Mouse (Mus musculus) cerebellum, adult 2 months (tissue): Measurements from ENCODE around the gene Zfp985. TPM values are rescaled to one million over a fixed set of nuclear protein-coding genes. Genes with fewer than 3 reads are reported as not detected.
"Not testable (repeated sequence)": the region's sequence is repeated elsewhere in the genome, so short reads cannot be mapped to it uniquely, and the experiment has no call there.

Source experiments
- DNase-seq, 2 experiments: peaks; one replicate each; pipeline ENCODE4 v3.0.0; 2021
- H3K27ac ChIP-seq: fragments of 200-500 bp; 2 replicates; pipeline ENCODE4 v1.5.1; 2012; ENCODE audit warnings: low read length, control low read depth, inconsistent platforms; ENCODE audit not compliant: insufficient read depth
- H3K27me3 ChIP-seq: fragments of 200-500 bp; 2 replicates; pipeline ENCODE4 v1.6.1; 2012; ENCODE audit warnings: inconsistent platforms, mild to moderate bottlenecking, low read length, moderate library complexity; ENCODE audit not compliant: control insufficient read depth, insufficient read depth
- H3K4me1 ChIP-seq: fragments of 200-500 bp; 2 replicates; pipeline ENCODE4 v1.6.1; 2011; ENCODE audit warnings: low read length; ENCODE audit not compliant: control insufficient read depth, insufficient read depth
- H3K4me3 ChIP-seq: fragments of 200-500 bp; replicated peaks from 2 replicates; pipeline ENCODE3; 2011; ENCODE audit warnings: mild to moderate bottlenecking, low read depth, low read length, control low read depth; ENCODE audit not compliant: insufficient read depth
- CTCF ChIP-seq: fragments of 200-500 bp; IDR thresholded peaks from 2 replicates; pipeline ENCODE4 v1.5.1; 2011; ENCODE audit warnings: low read depth, mild to moderate bottlenecking, control low read depth, low read length, moderate library complexity, borderline replicate concordance; ENCODE audit not compliant: insufficient read depth
- POLR2A ChIP-seq: fragments of 200-500 bp; IDR thresholded peaks from 2 replicates; pipeline ENCODE4 v1.6.1; 2011; ENCODE audit warnings: low read length, control low read depth, borderline replicate concordance; ENCODE audit not compliant: insufficient read depth
- WGBS: fragments of 180-500 bp; shearing (Covaris S2); methylation state at CpG from one replicate; pipeline ENCODE4 v1.1.7; 2018; 5-methylcytosine and 5-hydroxymethylcytosine counted together
- polyA plus RNA-seq: library from polyadenylated mRNA; depleted of rRNA; stranded (reverse); fragments of >200 nt; gene quantifications from 2 replicates; pipeline ENCODE4 v1.2.3, GENCODE M21; 2012

Zfp985 gene
- polyA plus RNA-seq, 1 experiment: 0.03 TPM

DNA sequence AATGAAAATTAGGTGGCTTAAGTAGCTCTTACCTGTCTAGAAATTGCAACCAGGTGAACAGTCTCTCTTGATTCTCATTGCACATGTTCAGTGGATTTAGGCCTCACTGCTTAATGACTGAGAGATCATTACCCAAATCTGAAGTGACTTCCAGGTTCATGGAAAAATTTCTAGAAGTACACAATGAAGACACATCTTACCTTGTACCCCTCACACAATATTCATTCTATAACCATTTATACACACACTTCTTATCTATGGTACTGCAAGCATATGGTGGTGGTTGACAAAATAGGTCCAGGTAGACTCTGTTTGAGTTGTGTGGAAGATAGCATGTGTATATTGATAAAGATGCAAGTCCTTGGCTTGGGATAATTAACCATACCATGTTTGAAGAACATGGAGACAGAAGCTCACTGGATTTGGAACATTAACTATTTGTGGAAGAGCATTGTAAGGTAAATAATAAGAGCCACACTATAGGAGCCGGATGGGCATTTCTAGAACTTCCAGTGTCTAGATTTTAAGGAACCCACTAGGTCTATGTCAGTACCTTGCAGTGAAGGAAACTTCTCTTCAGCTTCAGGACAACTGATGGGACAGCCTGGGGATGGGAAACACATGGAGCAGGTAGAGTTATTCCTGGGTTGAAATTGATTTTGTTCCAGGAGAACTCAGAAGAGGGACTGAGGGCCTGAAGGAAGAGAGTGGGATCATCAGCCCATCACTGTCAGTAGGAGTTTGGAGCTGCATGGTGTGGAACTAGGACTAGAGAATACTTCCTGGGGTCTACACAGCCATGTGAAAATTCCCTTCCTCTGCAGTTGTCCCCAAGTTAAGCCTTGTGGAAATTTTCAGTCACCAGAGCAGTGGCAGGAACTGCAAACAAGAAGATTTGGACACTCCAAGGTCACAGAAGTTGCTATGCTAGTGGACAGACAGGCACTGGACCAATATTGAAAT, 33.7 kb downstream of the Zfp985 start:
- WGBS: 58% methylated on average over 1 of the region's 1 CpGs
- H3K27me3 ChIP-seq: no peaks in the 10 kb centered on the region
- no peak overlapping the region for H3K27ac ChIP-seq
- no peak for TF ChIP-seq POLR2A
- no peak for TF ChIP-seq CTCF
- H3K4me3 ChIP-seq: no peak overlapping the region
- H3K4me1 ChIP-seq: no peaks in the 10 kb centered on the region
- DNase-seq: no peak

- not testable (repeated sequence) for H3K4me3 ChIP-seq, H3K27ac ChIP-seq, DNase-seq, H3K4me1 ChIP-seq, H3K27me3 ChIP-seq
- 76% methylated on average over 3 of the region's 3 CpGs for WGBS
Measured at GRCm38 (mm10) chr4:147594630-147595029, 41.6 kb downstream of the Zfp985 start.

DNA sequence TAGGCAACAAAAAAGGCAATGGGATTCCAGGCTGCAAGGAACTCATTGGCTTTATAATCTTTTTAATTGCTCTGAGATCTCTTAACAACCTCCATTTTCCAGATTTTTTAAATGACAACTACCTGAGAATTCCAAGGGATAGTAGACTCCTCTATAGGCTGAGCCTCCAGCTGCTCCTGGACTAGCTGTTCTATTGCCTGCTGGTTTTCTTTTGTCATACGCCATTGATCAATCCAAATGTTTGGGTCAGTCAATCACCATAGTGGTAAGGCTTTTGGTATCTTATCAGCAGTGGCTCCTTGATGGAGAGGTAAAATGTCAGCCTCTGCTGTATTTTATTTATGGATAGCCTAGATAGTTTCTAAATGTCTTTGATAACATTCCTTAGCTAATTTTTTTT, 44.6 kb downstream of the Zfp985 start:
- TF ChIP-seq POLR2A (no peak), CTCF (no peak)
- no peak overlapping the region for H3K4me3 ChIP-seq
- DNase-seq: no peak
- H3K27ac ChIP-seq: no peak overlapping the region
- H3K27me3 ChIP-seq: no peaks in the 10 kb centered on the region
- 51% methylated on average over 1 of the region's 1 CpGs for WGBS
- no peaks in the 10 kb centered on the region for H3K4me1 ChIP-seq

- H3K27me3 ChIP-seq: no peaks in the 10 kb centered on the region
- WGBS: 43% methylated on average over 2 of the region's 2 CpGs
- H3K4me1 ChIP-seq: no peaks in the 10 kb centered on the region
- no peak overlapping the region for H3K27ac ChIP-seq
- no peak for TF ChIP-seq CTCF
- no peak for TF ChIP-seq POLR2A
- H3K4me3 ChIP-seq: no peak overlapping the region
- no peak for DNase-seq
Measured at GRCm38 (mm10) chr4:147598831-147599230, 45.8 kb downstream of the Zfp985 start.

DNA sequence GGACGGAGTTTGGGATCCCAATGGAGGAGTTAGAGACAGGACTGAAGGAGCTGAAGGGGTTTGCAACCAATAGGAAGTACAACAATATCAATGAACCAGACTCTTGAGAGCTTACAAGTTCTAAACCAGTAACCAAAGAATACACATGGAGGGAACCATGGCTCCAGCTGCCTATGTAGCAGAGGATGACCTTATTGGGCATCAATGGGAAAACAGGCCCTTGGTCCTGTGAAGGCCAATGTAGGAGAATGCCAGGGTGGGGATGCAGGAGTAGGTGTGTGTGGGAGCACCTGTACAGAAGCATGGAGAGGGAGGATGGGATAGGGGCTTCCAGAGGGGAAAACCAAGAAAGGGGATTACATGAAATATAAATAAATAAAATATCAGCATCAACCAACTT, 48.8 kb downstream of the Zfp985 start:
- TF ChIP-seq CTCF (no peak), POLR2A (no peak)
- Histone ChIP-seq H3K27me3 (no peaks in the 10 kb centered on the region), H3K4me1 (no peaks in the 10 kb centered on the region), H3K27ac (no peak overlapping the region), H3K4me3 (no peak overlapping the region)
- 35% methylated on average over 1 of the region's 1 CpGs for WGBS
- DNase-seq: no peak

GRCm38 (mm10) chr4:147603806-147604205, 50.7 kb downstream of the Zfp985 start:
- no peak overlapping the region for H3K4me3 ChIP-seq
- H3K27me3 ChIP-seq: no peaks in the 10 kb centered on the region
- no peaks in the 10 kb centered on the region for H3K4me1 ChIP-seq
- no peak for DNase-seq
- no peak overlapping the region for H3K27ac ChIP-seq
- WGBS: 68% methylated on average over 4 of the region's 4 CpGs
- TF ChIP-seq CTCF (no peak), POLR2A (no peak)

DNA sequence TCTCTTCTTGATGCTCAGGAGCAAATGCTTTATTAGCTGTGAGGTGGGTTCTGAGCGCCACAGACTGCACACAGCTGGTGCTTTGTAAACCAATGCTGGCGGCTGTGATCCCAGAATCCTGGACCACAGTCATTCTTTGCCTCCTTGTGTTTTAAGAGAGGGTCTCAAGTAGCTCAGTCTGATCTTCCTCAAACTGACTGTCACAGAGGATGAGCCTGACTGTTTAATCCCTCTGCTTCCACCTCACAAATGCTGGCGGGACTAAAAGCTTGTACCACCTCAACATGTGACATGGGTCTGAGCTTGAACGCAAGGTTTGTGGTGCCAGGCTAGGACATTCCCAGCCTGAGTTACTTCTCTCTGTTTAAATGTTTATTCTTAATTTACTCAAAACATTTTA, 52.4 kb downstream of the Zfp985 start:
- Histone ChIP-seq H3K27ac (no peak overlapping the region), H3K4me3 (no peak overlapping the region), H3K27me3 (no peaks in the 10 kb centered on the region), H3K4me1 (no peaks in the 10 kb centered on the region)
- WGBS: 82% methylated on average over 4 of the region's 4 CpGs
- TF ChIP-seq POLR2A (no peak), CTCF (no peak)
- DNase-seq: no peak

DNA sequence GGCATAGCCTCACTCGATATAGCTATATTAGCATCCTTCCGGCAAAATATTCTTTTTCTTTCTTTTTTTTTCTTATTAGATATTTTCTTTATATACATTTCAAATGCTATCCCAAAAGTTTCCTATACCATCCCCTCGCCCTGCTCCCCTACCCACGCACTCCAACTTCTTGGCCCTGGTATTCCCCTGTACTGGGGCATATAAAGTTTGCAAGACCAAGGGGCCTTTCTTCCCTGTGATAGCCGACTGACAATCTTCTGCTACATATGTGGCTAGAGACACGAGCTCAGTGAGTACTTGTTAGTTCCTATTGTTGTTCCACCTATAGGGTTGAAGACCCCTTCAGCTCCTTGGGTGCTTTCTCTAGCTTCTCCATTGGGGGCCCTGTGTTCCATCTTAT, 53.4 kb downstream of the Zfp985 start:
- not testable (repeated sequence) for H3K27me3 ChIP-seq, H3K4me1 ChIP-seq, DNase-seq, H3K4me3 ChIP-seq, H3K27ac ChIP-seq
- WGBS: 83% methylated on average over 6 of the region's 6 CpGs

DNA sequence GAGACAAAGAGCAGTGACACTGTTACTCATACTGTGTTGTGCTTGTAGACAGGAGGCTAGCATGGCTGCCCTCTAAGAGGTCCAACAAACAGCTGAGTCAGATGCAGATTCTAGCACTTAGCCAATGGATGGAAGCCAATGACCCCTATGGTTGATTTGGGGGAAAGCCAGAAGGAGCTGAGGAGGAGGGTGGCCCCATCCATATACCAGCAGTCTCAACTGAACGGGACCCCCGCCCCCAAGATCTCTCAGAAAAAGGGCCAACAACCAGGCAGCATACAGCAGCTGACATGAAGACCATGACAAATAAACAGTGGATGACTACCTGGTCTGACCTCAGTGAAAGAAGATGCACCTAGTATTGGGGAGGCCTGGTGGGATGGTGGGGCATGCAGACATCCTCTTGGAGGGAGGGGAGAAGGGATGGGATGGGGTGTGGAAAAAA, 80.8 kb downstream of the Zfp985 start:
- WGBS: no CpG with 5 or more reads among the region's 2 CpGs
- not testable (repeated sequence) for H3K27me3 ChIP-seq

More for the DNA sequence above, 80.8 kb downstream of the Zfp985 start:
- not testable (repeated sequence) for H3K4me3 ChIP-seq, H3K4me1 ChIP-seq, H3K27ac ChIP-seq, DNase-seq
